Mouse (Mus musculus): ENCODE results near the gene Edn3.

- no peak for TF ChIP-seq CTCF (conservative IDR thresholded peaks at IDR 0.05 in 1 of 2, IDR thresholded peaks at IDR 0.05 in 1 of 2; ENCODE audit: low read depth in 2 of 2, low read length in 2 of 2)
- no peak for TF ChIP-seq ZKSCAN1 (IDR thresholded peaks at IDR 0.05; ENCODE audit: borderline replicate concordance, low read depth, low read length)
- peak; percentile 18 for TF ChIP-seq HCFC1 (IDR thresholded peaks at IDR 0.05; ENCODE audit: low read depth, low read length)
- TF ChIP-seq ELF1 (IDR thresholded peaks at IDR 0.05; ENCODE audit: low read depth, low read length) = peak; percentile 81
- TF ChIP-seq POLR2A (IDR thresholded peaks at IDR 0.05; ENCODE audit: low read depth, low read length) = 0 out of 2 replicates have a peak, but pooled peaks have one; percentile 37
- TF ChIP-seq RCOR1 (conservative IDR thresholded peaks at IDR 0.05; ENCODE audit: low read depth, low read length) = no peak
- TF ChIP-seq EP300 (IDR thresholded peaks at IDR 0.05; ENCODE audit: low read length) = no peak
- no peak for TF ChIP-seq CHD2 (IDR thresholded peaks at IDR 0.05; ENCODE audit: low read length)
Measured at GRCm38 (mm10) chr2:174748381-174748780, 12.0 kb upstream of the Edn3 start.
